Mouse (Mus musculus) spleen, adult 2 months (tissue): ENCODE results near the gene Errfi1.

Source experiments
- CTCF ChIP-seq: fragments of 200-500 bp; IDR thresholded peaks from 2 replicates; pipeline ENCODE4 v1.5.1; 2011; ENCODE audit warnings: mild to moderate bottlenecking, inconsistent platforms; ENCODE audit not compliant: insufficient read depth, insufficient read length, insufficient replicate concordance; ENCODE audit errors: extremely low read depth
- POLR2A ChIP-seq: fragments of 200-500 bp; IDR thresholded peaks from 2 replicates; pipeline ENCODE4 v1.6.1; 2011; ENCODE audit warnings: low read depth, low read length, inconsistent platforms

- TF ChIP-seq CTCF = no peak
- TF ChIP-seq POLR2A = no peak
These were observed 21.7 kb downstream of the Errfi1 start for GRCm38 (mm10) chr4:150875393-150875792.
